Mouse (Mus musculus): Measurements from ENCODE around the gene Tspan10.

GRCm38 (mm10) chr11:120458847-120459597 is 16.6 kb downstream of the Tspan10 start:
- no peak for TF ChIP-seq CTCF (IDR thresholded peaks at IDR 0.05; ENCODE audit: low read depth)
- no peak for TF ChIP-seq EP300 (IDR thresholded peaks at IDR 0.05; ENCODE audit: low read depth)
